Mouse (Mus musculus): ENCODE data around the gene Zfp53.

DNA sequence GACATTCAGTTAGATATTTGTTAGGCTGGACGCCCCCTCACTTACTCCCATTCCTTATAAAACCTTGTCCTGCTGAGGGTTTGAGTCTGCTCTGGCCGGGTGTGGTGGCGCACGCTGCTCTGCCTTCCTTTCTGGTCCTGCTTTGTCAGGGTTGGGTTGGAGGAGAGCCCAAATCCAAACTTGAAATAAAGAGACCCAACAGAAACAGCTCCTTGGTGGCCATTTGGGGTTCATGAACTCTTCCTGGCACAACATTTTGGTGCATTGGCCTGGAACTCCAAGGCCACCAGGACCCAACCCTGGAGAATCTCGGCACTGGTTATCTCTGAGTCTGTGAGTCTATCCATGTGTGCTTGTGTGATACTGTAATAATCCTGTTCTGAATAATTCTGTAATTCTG, 42.8 kb downstream of the Zfp53 start:
- TF ChIP-seq CTCF (IDR thresholded peaks at IDR 0.05; ENCODE audit: low read depth) (no peak), EP300 (IDR thresholded peaks at IDR 0.05; ENCODE audit: low read depth) (no peak)

Data from heart, postnatal 0 days (tissue).